Mouse (Mus musculus) urinary bladder, postnatal 25 days (tissue): ENCODE measurements around the gene Fhl3.
"Not testable (repeated sequence)": the region's sequence is repeated elsewhere in the genome, so short reads cannot be mapped to it uniquely, and the experiment has no call there.

Source experiments
- DNase-seq: peaks from one replicate; pipeline ENCODE4 v3.0.0; 2022; ENCODE audit warnings: low spot score

Fhl3 gene

GRCm38 (mm10) chr4:124708518-124709477, 8.3 kb downstream of the Fhl3 start:
- peak; percentile 91 for DNase-seq

GRCm38 (mm10) chr4:124709961-124710446, 9.5 kb downstream of the Fhl3 start:
- DNase-seq: peak; percentile 21

- no peak for DNase-seq
Observed at GRCm38 (mm10) chr4:124710776-124711291, 10.3 kb downstream of the Fhl3 start.

- DNase-seq: no peak
Observed at GRCm38 (mm10) chr4:124712618-124713017, 12.1 kb downstream of the Fhl3 start.

- not testable (repeated sequence) for DNase-seq
Observed at GRCm38 (mm10) chr4:124713850-124714249, 13.3 kb downstream of the Fhl3 start.

GRCm38 (mm10) chr4:124714545-124715481, 14.3 kb downstream of the Fhl3 start, which contains the start of gene Sf3a3:
Sf3a3 (plus strand) TSS chr4:124714776.
- peak; percentile 88 for DNase-seq

GRCm38 (mm10) chr4:124719101-124719500, 18.6 kb downstream of the Fhl3 start:
- DNase-seq: no peak

GRCm38 (mm10) chr4:124726121-124726520, 25.6 kb downstream of the Fhl3 start:
- DNase-seq: no peak

- DNase-seq: no peak
Observed at GRCm38 (mm10) chr4:124736952-124737351, 36.5 kb downstream of the Fhl3 start.

- no peak for DNase-seq
Observed at GRCm38 (mm10) chr4:124737486-124737885, 37.0 kb downstream of the Fhl3 start.

GRCm38 (mm10) chr4:124738013-124738412, 37.5 kb downstream of the Fhl3 start:
- DNase-seq: no peak

- no peak for DNase-seq
Observed at GRCm38 (mm10) chr4:124738783-124739182, 38.3 kb downstream of the Fhl3 start.

GRCm38 (mm10) chr4:124741376-124742343, 41.2 kb downstream of the Fhl3 start, which contains the start of gene Inpp5b:
Inpp5b (plus strand) TSS chr4:124741850.
- DNase-seq: peak; percentile 75

GRCm38 (mm10) chr4:124742839-124743238, 42.3 kb downstream of the Fhl3 start:
- DNase-seq: no peak

- DNase-seq: no peak
Observed at GRCm38 (mm10) chr4:124746577-124746976, 46.1 kb downstream of the Fhl3 start.

GRCm38 (mm10) chr4:124747851-124748250, 47.4 kb downstream of the Fhl3 start:
- no peak for DNase-seq

GRCm38 (mm10) chr4:124751300-124752250, 51.1 kb downstream of the Fhl3 start:
- DNase-seq: peak; percentile 96

GRCm38 (mm10) chr4:124752281-124753199, 52.0 kb downstream of the Fhl3 start:
- no peak for DNase-seq
